Mouse (Mus musculus): ENCODE results near the gene Rnf38. TPM values are rescaled to one million over a fixed set of nuclear protein-coding genes. Genes with fewer than 3 reads are reported as not detected.

Rnf38 gene
- total RNA-seq, 1 experiment from 2014 or later, result 70.9 TPM

GRCm38 (mm10) chr4:44225128-44225527 is 8.5 kb downstream of the Rnf38 start:
- ATAC-seq (replicated peaks; ENCODE audit: low read depth, poor library complexity, severe bottlenecking), result no peak

- no peak for ATAC-seq (replicated peaks; ENCODE audit: low read depth, poor library complexity, severe bottlenecking)
Measured at GRCm38 (mm10) chr4:44224141-44224540, 9.4 kb downstream of the Rnf38 start.

- no peak for ATAC-seq (replicated peaks; ENCODE audit: low read depth, poor library complexity, severe bottlenecking)
Measured at GRCm38 (mm10) chr4:44223444-44223843, 10.1 kb downstream of the Rnf38 start.

- ATAC-seq (replicated peaks; ENCODE audit: low read depth, poor library complexity, severe bottlenecking), result no peak
Measured at GRCm38 (mm10) chr4:44216797-44217442, 16.7 kb downstream of the Rnf38 start.

- 0 out of 2 replicates have a peak, but pooled peaks have one; percentile 47 for ATAC-seq (replicated peaks; ENCODE audit: low read depth, poor library complexity, severe bottlenecking)
Measured at GRCm38 (mm10) chr4:44199968-44200367, 33.6 kb downstream of the Rnf38 start.

GRCm38 (mm10) chr4:44187431-44187830 is 46.2 kb downstream of the Rnf38 start:
- no peak for ATAC-seq (replicated peaks; ENCODE audit: low read depth, poor library complexity, severe bottlenecking)

GRCm38 (mm10) chr4:44183862-44184261 is 49.7 kb downstream of the Rnf38 start:
- no peak for ATAC-seq (replicated peaks; ENCODE audit: low read depth, poor library complexity, severe bottlenecking)

GRCm38 (mm10) chr4:44179748-44180147 is 53.8 kb downstream of the Rnf38 start:
- no peak for ATAC-seq (replicated peaks; ENCODE audit: low read depth, poor library complexity, severe bottlenecking)

- peak; percentile 74 for ATAC-seq (replicated peaks; ENCODE audit: low read depth, poor library complexity, severe bottlenecking)
Measured at GRCm38 (mm10) chr4:44173177-44173576, 60.4 kb downstream of the Rnf38 start.

- no peak for ATAC-seq (replicated peaks; ENCODE audit: low read depth, poor library complexity, severe bottlenecking)
Measured at GRCm38 (mm10) chr4:44172676-44173075, 60.9 kb downstream of the Rnf38 start.

- no peak for ATAC-seq (replicated peaks; ENCODE audit: low read depth, poor library complexity, severe bottlenecking)
Measured at GRCm38 (mm10) chr4:44169884-44170283, 63.7 kb downstream of the Rnf38 start.

- peak; percentile 13; the same call in 1 of the 2 replicates for ATAC-seq (replicated peaks; ENCODE audit: low read depth, poor library complexity, severe bottlenecking)
Measured at GRCm38 (mm10) chr4:44168816-44169215, 64.8 kb downstream of the Rnf38 start.

- ATAC-seq (replicated peaks; ENCODE audit: low read depth, poor library complexity, severe bottlenecking), result peak; percentile 73
Measured at GRCm38 (mm10) chr4:44168231-44168647, 65.3 kb downstream of the Rnf38 start.

- peak; percentile 40 for ATAC-seq (replicated peaks; ENCODE audit: low read depth, poor library complexity, severe bottlenecking)
Measured at GRCm38 (mm10) chr4:44167397-44168121, 66.0 kb downstream of the Rnf38 start.

GRCm38 (mm10) chr4:44166702-44167396 is 66.7 kb downstream of the Rnf38 start:
- no peak for ATAC-seq (replicated peaks; ENCODE audit: low read depth, poor library complexity, severe bottlenecking)

- ATAC-seq (replicated peaks; ENCODE audit: low read depth, poor library complexity, severe bottlenecking), result no peak
Measured at GRCm38 (mm10) chr4:44164621-44165020, 69.0 kb downstream of the Rnf38 start.

GRCm38 (mm10) chr4:44163034-44163433 is 70.6 kb downstream of the Rnf38 start:
- no peak for ATAC-seq (replicated peaks; ENCODE audit: low read depth, poor library complexity, severe bottlenecking)

GRCm38 (mm10) chr4:44160990-44161689 is 72.4 kb downstream of the Rnf38 start:
- 0 out of 2 replicates have a peak, but pooled peaks have one; percentile 40 for ATAC-seq (replicated peaks; ENCODE audit: low read depth, poor library complexity, severe bottlenecking)

GRCm38 (mm10) chr4:44159839-44160238 is 73.8 kb downstream of the Rnf38 start:
- no peak for ATAC-seq (replicated peaks; ENCODE audit: low read depth, poor library complexity, severe bottlenecking)

GRCm38 (mm10) chr4:44156481-44156880 is 77.1 kb downstream of the Rnf38 start:
- peak; percentile 50; the same call in 1 of the 2 replicates for ATAC-seq (replicated peaks; ENCODE audit: low read depth, poor library complexity, severe bottlenecking)
